Mouse (Mus musculus): ENCODE measurements around the gene Bicdl2. TPM values are rescaled to one million over a fixed set of nuclear protein-coding genes. Genes with fewer than 3 reads are reported as not detected.
A peak's percentile ranks its signal among the peaks of the same experiment; 100 is the strongest.

The Bicdl2 gene
- 20.8 and 21.3 TPM in 2 replicates for polyA plus RNA-seq (2015; fragmentation: Nextera tagmentation; extraction: Ambion mirVana)

- no peak for ATAC-seq (ENCODE audit: insufficient number of reproducible peaks, low FRiP score, low TSS enrichment, low read depth)
- Histone ChIP-seq H3K27me3 (peaks cover 45% of the 10 kb centered on the region), H3K9ac (no peak within 1 kb of the TSS), H3K27ac (0 out of 2 replicates have a peak within 1 kb of the TSS, but pooled peaks have one; percentile 17), H3K9me3 (no peaks in the 10 kb centered on the region), H3K4me1 (peaks cover 15% of the 10 kb centered on the region), H3K36me3 (no peaks in the 10 kb centered on the region), H3K4me3 (peak within 1 kb of the TSS; percentile 25), H3K4me2 (peak within 1 kb of the TSS; percentile 30)
- WGBS: 6% methylated on average over 27 of the region's 27 CpGs
These were observed at the start of gene Bicdl2 for GRCm38 (mm10) chr17:23660117-23660875. TSS of gene Bicdl2 (plus strand) at chr17:23660506.

- WGBS: 53% methylated on average over 9 of the region's 9 CpGs
- H3K4me3 ChIP-seq: no peak overlapping the region
- H3K4me2 ChIP-seq: no peak overlapping the region
- no peak overlapping the region for H3K9ac ChIP-seq
- ATAC-seq (ENCODE audit: insufficient number of reproducible peaks, low FRiP score, low TSS enrichment, low read depth): no peak
- H3K4me1 ChIP-seq: no peaks in the 10 kb centered on the region
- no peaks in the 10 kb centered on the region for H3K36me3 ChIP-seq
- H3K9me3 ChIP-seq: no peaks in the 10 kb centered on the region
- peaks cover 13% of the 10 kb centered on the region; the same call in 1 of the 2 replicates for H3K27me3 ChIP-seq
- no peak overlapping the region for H3K27ac ChIP-seq
These were observed 43.2 kb upstream of the Bicdl2 start for GRCm38 (mm10) chr17:23617087-23617486.

- WGBS: 75% methylated on average over 7 of the region's 7 CpGs
- H3K27me3 ChIP-seq: peaks cover 13% of the 10 kb centered on the region; the same call in 1 of the 2 replicates
- no peak overlapping the region for H3K27ac ChIP-seq
- no peak overlapping the region for H3K4me3 ChIP-seq
- H3K36me3 ChIP-seq: no peaks in the 10 kb centered on the region
- ATAC-seq (ENCODE audit: insufficient number of reproducible peaks, low FRiP score, low TSS enrichment, low read depth): no peak
- no peaks in the 10 kb centered on the region for H3K9me3 ChIP-seq
- H3K4me2 ChIP-seq: no peak overlapping the region
- H3K9ac ChIP-seq: no peak overlapping the region
- no peaks in the 10 kb centered on the region for H3K4me1 ChIP-seq
These were observed 40.0 kb upstream of the Bicdl2 start for GRCm38 (mm10) chr17:23620351-23620750.

- H3K4me1 ChIP-seq: peaks cover 6% of the 10 kb centered on the region; the same call in 1 of the 2 replicates
- no peak for ATAC-seq (ENCODE audit: insufficient number of reproducible peaks, low FRiP score, low TSS enrichment, low read depth)
- WGBS: 38% methylated on average over 7 of the region's 7 CpGs
- H3K4me3 ChIP-seq: no peak overlapping the region
- H3K27ac ChIP-seq: no peak overlapping the region
- H3K9me3 ChIP-seq: no peaks in the 10 kb centered on the region
- no peaks in the 10 kb centered on the region for H3K36me3 ChIP-seq
- no peaks in the 10 kb centered on the region for H3K27me3 ChIP-seq
- H3K9ac ChIP-seq: no peak overlapping the region
- no peak overlapping the region for H3K4me2 ChIP-seq
These were observed 32.5 kb upstream of the Bicdl2 start for GRCm38 (mm10) chr17:23627813-23628212.

- peak; percentile 64 for ATAC-seq (ENCODE audit: insufficient number of reproducible peaks, low FRiP score, low TSS enrichment, low read depth)
- H3K4me3 ChIP-seq: peak overlapping the region; percentile 22; the same call in 1 of the 2 replicates
These were observed 29.9 kb upstream of the Bicdl2 start for GRCm38 (mm10) chr17:23630195-23631020.

GRCm38 (mm10) chr17:23631241-23631640 is 29.1 kb upstream of the Bicdl2 start:
- no peak for ATAC-seq (ENCODE audit: insufficient number of reproducible peaks, low FRiP score, low TSS enrichment, low read depth)
- Histone ChIP-seq H3K27ac (no peak overlapping the region), H3K4me2 (no peak overlapping the region), H3K4me1 (peaks cover 6% of the 10 kb centered on the region; the same call in 1 of the 2 replicates), H3K27me3 (no peaks in the 10 kb centered on the region; the same call in 1 of the 2 replicates), H3K4me3 (no peak overlapping the region), H3K9me3 (no peaks in the 10 kb centered on the region), H3K9ac (no peak overlapping the region), H3K36me3 (no peaks in the 10 kb centered on the region)
- 80% methylated on average over 8 of the region's 8 CpGs for WGBS

More at GRCm38 (mm10) chr17:23630195-23631020, 29.9 kb upstream of the Bicdl2 start:
- no peaks in the 10 kb centered on the region for H3K36me3 ChIP-seq
- H3K9me3 ChIP-seq: no peaks in the 10 kb centered on the region
- H3K4me1 ChIP-seq: peaks cover 6% of the 10 kb centered on the region; the same call in 1 of the 2 replicates
- H3K9ac ChIP-seq: no peak overlapping the region
- no peaks in the 10 kb centered on the region for H3K27me3 ChIP-seq
- 15% methylated on average over 22 of the region's 22 CpGs for WGBS
- H3K27ac ChIP-seq: no peak overlapping the region
- H3K4me2 ChIP-seq: peak overlapping the region; percentile 50

- Histone ChIP-seq H3K9me3 (no peaks in the 10 kb centered on the region), H3K27ac (no peak within 1 kb of the TSS), H3K4me2 (peak within 1 kb of the TSS; percentile 83), H3K9ac (peak within 1 kb of the TSS; percentile 26; the same call in 1 of the 2 replicates), H3K4me3 (peak within 1 kb of the TSS; percentile 43), H3K27me3 (peaks cover 23% of the 10 kb centered on the region), H3K36me3 (no peaks in the 10 kb centered on the region), H3K4me1 (peaks cover 12% of the 10 kb centered on the region)
- WGBS: 1% methylated on average over 58 of the region's 58 CpGs
- ATAC-seq (ENCODE audit: insufficient number of reproducible peaks, low FRiP score, low TSS enrichment, low read depth): 0 out of 2 replicates have a peak, but pooled peaks have one; percentile 16
These were observed 15.5 kb upstream of the Bicdl2 start, which contains the start of gene Mmp25 for GRCm38 (mm10) chr17:23644613-23645495. TSS of gene Mmp25 (minus strand) at chr17:23645277.

- H3K9ac ChIP-seq: no peak overlapping the region
- H3K27me3 ChIP-seq: peaks cover 23% of the 10 kb centered on the region
- H3K4me1 ChIP-seq: peaks cover 12% of the 10 kb centered on the region
- H3K27ac ChIP-seq: no peak overlapping the region
- no peaks in the 10 kb centered on the region for H3K9me3 ChIP-seq
- H3K4me2 ChIP-seq: no peak overlapping the region
- no peaks in the 10 kb centered on the region for H3K36me3 ChIP-seq
- ATAC-seq (ENCODE audit: insufficient number of reproducible peaks, low FRiP score, low TSS enrichment, low read depth): no peak
- H3K4me3 ChIP-seq: no peak overlapping the region
- 45% methylated on average over 10 of the region's 10 CpGs for WGBS
These were observed 14.4 kb upstream of the Bicdl2 start for GRCm38 (mm10) chr17:23645894-23646293.

GRCm38 (mm10) chr17:23651363-23651762 is 8.9 kb upstream of the Bicdl2 start:
- Histone ChIP-seq H3K4me3 (no peak overlapping the region), H3K9ac (no peak overlapping the region), H3K9me3 (no peaks in the 10 kb centered on the region), H3K4me1 (no peaks in the 10 kb centered on the region), H3K4me2 (no peak overlapping the region), H3K27me3 (no peaks in the 10 kb centered on the region), H3K36me3 (no peaks in the 10 kb centered on the region), H3K27ac (no peak overlapping the region)
- no peak for ATAC-seq (ENCODE audit: insufficient number of reproducible peaks, low FRiP score, low TSS enrichment, low read depth)
- 79% methylated on average over 6 of the region's 6 CpGs for WGBS

- Histone ChIP-seq H3K27me3 (no peaks in the 10 kb centered on the region), H3K4me1 (no peaks in the 10 kb centered on the region), H3K36me3 (no peaks in the 10 kb centered on the region), H3K9ac (no peak overlapping the region), H3K27ac (no peak overlapping the region), H3K4me3 (no peak overlapping the region), H3K9me3 (no peaks in the 10 kb centered on the region), H3K4me2 (no peak overlapping the region)
- no peak for ATAC-seq (ENCODE audit: insufficient number of reproducible peaks, low FRiP score, low TSS enrichment, low read depth)
- 70% methylated on average over 2 of the region's 2 CpGs for WGBS
These were observed 7.0 kb upstream of the Bicdl2 start for GRCm38 (mm10) chr17:23653324-23653723.

- no peak overlapping the region for H3K9ac ChIP-seq
- H3K27ac ChIP-seq: no peak overlapping the region
- peaks cover 2% of the 10 kb centered on the region; the same call in 1 of the 2 replicates for H3K27me3 ChIP-seq
- no peaks in the 10 kb centered on the region for H3K4me1 ChIP-seq
- ATAC-seq (ENCODE audit: insufficient number of reproducible peaks, low FRiP score, low TSS enrichment, low read depth): no peak
- H3K36me3 ChIP-seq: no peaks in the 10 kb centered on the region
- WGBS: 45% methylated on average over 6 of the region's 6 CpGs
- H3K4me3 ChIP-seq: no peak overlapping the region
- H3K9me3 ChIP-seq: no peaks in the 10 kb centered on the region
- H3K4me2 ChIP-seq: no peak overlapping the region
These were observed 6.3 kb upstream of the Bicdl2 start for GRCm38 (mm10) chr17:23654001-23654400.

All from limb, embryonic 15.5 days (tissue).